Mouse (Mus musculus) kidney, adult 2 months (tissue): Measurements from ENCODE around the gene Zdhhc12.

Experiments used
- CTCF ChIP-seq: fragments of 200-500 bp; conservative IDR thresholded peaks from 2 replicates; pipeline ENCODE4 v1.5.1; 2011; ENCODE audit warnings: low read depth, mild to moderate bottlenecking, control low read depth, low read length, moderate library complexity, mixed read lengths; ENCODE audit not compliant: insufficient read depth, insufficient read length
- POLR2A ChIP-seq: fragments of 200-500 bp; IDR thresholded peaks from one replicate; pipeline ENCODE4 v1.6.1; 2011; ENCODE audit warnings: low read depth, low read length, control low read depth

DNA sequence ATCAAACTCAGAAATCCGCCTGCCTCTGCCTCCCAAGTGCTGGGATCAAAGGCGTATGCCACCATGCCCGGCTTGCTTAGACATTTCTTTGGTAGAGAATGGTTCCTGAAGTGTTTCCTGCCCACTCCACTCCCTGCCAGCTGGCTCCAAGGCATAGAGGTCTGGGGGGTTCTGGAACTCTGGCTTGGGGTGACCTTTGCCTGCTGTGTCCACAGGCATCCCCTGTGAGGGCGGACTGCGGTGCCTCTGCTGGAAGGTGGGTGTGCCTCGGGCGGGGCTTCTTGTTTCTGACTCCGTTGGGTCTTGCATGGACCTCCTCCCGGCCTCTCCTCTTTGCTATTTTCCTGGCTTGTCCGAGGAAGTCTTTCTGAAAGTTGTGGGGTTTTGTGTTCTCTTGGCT, 43.0 kb upstream of the Zdhhc12 start:
- no peak for TF ChIP-seq CTCF
- TF ChIP-seq POLR2A = no peak
